Mouse (Mus musculus): ENCODE results near the gene Itpka.
A peak's percentile ranks its signal among the peaks of the same experiment; 100 is the strongest.

The Itpka gene

DNA sequence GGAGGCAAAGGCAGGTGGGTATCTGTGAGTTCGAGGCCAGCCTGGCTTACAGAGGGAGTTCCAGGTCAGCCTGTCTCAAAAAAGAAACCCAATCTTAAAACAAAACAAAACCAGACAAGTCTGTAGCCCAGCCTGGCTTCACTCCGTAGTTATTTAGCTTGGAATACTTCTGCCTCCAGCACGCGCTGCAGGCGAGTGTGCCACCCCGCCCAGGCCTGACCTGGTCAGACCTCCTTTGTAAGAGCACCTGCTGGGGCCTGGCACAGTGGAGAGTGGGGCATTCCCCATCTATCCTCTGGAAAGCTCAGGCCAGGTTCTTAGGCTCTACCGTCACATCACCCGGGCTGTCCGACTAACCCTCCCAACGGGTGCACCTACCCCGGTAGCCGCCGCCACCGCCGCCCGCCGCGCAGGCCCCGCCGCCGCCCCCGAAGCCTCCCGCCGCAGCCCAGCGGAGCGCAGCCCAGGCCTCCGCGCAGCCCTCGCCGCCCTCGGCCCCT, 15.5 kb downstream of the Itpka start:
- no peak for DNase-seq (ENCODE audit: extremely low read depth, low read depth)

DNA sequence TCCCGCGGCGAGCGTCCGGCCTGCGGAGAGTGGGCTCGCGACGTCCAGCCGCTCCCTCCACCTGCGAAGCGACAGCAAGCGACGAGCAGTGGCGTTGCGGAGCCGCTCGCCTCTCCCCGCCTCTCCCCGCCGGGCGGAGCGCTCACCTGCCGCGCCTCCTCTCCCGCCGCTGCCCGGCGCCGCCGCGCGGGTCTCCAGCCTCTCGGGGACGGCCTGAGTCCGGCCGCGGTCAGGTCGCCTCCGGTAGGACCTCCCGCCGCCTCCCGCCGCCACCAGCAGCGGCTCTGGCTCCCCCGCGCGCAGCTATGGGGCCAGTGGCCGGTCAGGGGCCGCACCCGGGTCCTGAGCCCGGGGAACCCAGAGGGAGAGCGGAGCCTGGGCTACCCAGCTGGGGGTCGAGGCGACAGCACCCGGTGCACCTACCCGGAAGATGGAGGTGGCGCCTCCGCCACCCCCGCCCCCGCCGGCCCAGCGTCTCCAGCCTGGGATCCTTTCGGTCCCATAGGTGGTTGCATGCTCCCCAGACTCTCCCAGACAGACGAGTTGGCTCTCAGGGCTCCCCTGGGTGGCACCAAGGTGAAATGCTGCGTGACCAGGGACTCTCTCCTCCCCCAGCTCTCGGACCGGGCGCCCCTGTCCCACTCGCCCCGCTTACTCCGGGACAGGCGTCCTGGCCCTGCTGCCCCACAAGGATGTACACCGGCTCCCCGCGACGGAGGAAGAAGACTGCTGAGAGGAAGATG, 16.1 kb downstream of the Itpka start:
- DNase-seq (ENCODE audit: extremely low read depth, low read depth), result no peak

DNA sequence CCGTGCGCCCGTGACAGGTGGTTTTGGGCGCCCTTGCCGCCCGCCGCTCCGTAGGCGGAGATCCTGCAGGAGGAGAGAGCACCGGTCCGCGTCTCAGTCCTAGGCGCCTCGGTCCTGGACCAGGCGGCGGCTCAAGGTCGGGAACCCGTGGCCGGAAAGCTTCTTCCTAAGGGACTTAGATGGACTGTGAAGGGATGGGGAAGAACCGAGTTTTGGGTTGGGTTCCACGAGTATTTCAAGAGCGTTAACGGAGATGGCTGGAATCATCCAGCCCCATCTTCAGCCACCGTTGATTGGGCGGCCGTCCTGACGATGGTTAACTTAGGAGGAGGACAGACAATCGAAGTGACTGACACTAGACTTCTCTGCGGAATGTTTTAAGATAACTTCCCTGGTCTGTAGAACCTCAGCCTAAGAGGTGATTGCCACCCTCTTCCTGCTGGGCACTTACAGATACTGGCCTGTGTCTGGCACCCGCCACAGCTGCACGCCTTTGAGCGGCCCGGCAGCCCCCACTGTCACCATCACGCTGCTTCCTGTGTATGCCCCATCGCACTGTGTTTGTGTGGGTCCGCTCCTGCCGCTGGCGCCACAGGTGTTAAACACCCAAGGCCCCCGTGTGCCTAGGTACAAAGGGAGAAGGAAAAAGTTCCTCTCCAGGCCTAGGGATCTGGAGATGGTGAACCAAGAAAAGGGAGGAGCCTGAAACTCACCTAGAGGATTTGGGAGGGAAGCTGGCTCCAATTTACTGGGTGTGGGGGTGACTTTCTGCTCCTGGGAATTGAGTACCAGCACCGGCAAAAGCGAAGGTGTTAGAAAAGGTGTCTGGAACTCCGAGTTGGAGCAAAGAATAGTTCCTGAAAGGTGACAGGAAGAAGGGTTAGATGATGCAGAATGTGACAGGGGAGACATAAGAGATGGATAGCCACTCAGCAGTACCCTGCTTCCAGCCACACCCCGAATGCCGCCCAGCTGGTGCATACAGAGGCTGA, 17.0 kb downstream of the Itpka start:
- no peak for DNase-seq (ENCODE audit: extremely low read depth, low read depth)

DNA sequence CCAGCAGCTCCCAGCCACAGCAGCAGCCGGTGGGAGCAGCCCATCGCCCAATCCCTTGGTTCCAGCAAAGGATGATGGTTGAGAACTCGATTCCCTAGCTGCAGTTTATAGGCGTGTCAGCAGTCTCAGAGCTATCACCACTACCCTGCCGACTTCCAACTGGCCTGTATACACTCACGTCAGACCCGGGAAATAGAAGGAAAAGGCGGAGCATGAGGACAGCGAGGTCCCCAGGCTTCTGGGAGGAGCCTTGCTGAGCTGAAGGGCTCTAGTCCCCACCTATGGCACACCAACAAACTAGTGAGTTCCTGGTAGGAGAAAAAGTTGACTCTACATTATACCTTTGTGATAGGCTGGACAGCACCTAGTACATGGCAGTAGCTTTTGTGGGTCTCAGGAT, 18.1 kb downstream of the Itpka start, which contains the start of gene Ltk:
TSS of gene Ltk (minus strand) at position 181 of the 400 bp plus-strand sequence.
- DNase-seq (ENCODE audit: extremely low read depth, low read depth), result no peak

DNA sequence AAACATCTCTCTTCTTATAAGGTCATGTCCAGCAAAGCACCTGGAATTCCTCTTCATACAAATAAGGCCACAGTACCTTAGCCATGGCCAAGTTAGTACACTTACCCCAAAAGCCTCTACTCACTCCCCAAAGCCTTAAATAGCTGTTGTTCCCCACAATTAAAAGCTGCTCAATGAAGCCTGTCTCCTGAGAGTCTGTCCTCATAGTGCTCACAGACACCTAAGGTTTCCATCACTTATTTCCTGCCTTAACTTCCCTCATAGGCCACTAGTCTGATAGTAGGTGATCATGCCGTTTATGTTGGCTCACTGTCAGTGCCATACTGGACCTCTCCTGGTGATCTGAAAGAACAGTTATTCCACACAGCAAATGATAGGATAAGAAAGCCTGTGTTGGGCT, 20.1 kb downstream of the Itpka start:
- no peak for DNase-seq (ENCODE audit: extremely low read depth, low read depth)

DNA sequence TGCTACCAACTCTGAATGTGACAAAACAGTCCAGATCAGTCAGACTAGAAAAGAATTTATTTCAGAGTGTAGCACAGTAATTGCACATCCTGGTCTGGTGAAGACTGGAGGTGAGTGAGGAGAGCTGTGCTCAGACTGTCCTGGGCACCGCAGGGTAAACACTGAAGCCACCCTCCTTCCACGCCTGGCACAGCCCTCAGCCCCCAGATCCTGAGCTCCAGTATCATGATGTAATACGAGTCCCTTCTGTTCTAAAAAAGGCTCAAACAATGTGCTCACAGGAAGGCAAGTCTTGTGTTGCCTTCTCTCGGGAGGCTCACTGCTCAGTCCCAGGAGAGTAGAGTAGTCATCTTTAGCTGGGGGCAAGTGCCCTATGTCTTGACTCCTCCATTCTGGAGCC, 21.8 kb downstream of the Itpka start:
- no peak for DNase-seq (ENCODE audit: extremely low read depth, low read depth)

DNA sequence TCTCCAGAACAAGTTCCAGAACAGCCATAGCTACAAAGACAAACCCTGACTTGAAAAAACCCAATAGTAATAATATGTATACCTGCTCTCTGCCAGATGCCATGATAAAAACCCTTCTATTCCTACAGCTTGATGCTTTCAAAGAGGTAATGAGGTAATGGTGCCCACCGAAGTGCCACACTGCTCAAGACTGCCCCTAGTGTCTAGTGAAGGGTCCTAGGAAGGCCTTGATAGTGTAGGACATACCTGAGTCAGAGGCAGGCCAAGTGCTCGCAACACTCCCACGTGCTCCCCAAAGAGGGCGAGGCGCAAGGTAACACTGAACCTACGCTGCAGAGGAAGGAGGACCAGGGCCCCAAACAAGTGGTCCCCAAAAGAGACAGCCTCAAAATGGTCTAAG, 25.1 kb downstream of the Itpka start:
- DNase-seq (ENCODE audit: extremely low read depth, low read depth), result no peak

DNA sequence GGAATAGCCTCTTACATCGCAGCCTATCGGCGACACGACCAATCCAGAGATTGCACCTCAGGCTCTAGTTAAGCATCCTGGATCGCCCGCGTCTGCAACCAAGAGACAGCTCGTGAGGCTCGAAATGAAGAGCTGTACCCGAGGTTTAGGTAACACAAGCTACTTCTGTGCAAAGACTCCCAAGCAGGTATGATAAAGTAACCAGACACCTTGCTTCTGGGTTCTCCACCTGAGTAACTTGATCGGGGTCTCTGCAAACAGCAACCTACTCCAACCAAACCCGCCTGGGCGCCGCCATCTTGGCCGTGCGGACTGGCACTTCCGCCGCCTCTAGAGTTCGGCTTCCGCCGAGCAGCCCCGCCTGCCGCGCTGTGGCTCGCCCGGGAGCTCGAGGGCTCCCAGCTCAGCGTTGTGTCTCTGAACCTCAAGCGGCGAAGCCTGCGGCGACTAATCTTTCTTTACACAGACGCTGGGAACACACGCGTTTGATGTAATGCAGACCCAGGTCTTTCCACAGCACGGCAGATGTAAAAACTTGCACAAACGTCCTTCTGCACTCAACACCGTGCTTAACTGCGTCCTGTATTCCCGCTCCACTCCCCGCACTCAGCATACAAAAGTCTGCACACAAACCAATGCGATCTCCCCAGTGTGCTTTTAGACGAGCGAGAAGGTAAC, 45.2 kb downstream of the Itpka start, which contains the start of gene Rpap1:
TSS of gene Rpap1 (minus strand) at position 332 of the 678 bp plus-strand sequence.
- peak; percentile 55 for DNase-seq (ENCODE audit: extremely low read depth, low read depth)

DNA sequence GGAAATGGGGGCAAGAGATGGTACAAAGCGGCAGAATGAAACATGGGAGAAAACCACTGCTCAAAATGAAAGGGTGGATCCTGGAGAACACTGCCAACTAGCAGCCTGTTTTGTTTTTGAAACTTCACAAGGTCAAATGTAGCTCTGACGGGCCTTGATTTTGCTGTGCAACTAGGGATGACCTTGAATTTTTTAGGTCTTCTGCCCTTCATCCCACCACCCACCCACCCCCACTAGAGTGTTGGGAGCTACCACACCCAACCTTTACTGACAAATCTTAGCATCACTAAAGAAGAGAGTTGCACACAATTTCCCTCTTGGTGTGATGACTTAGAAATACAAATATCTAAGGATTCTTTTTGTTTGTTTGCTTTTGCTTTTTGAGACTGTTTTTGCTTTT, 47.9 kb downstream of the Itpka start:
- DNase-seq (ENCODE audit: extremely low read depth, low read depth), result no peak

DNA sequence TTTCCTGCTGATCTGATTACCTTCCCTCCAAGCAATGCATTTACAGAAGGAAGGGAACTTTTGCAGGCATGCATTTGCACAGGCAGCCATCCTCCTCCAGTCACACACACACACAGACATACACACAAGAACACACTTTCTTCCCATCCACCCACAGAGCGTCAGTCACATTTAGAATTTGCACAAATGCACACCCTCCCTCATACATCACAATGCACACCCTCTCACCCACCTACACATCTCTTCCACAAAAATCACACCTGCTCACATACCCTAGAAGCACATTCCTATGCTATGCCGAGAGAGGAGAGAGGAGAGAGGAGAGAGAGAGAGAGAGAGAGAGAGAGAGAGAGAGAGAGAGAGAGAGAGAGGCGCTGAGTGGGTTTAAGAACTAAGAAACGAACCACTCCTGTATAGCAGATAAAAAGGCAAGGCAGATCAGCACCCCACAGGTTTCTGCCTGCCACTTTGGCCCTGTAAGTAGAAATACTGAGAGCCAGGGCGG, 55.2 kb downstream of the Itpka start, which contains the start of gene Tyro3:
TSS of gene Tyro3 (plus strand) at position 455 of the 505 bp plus-strand sequence.
- DNase-seq (ENCODE audit: extremely low read depth, low read depth), result no peak

DNA sequence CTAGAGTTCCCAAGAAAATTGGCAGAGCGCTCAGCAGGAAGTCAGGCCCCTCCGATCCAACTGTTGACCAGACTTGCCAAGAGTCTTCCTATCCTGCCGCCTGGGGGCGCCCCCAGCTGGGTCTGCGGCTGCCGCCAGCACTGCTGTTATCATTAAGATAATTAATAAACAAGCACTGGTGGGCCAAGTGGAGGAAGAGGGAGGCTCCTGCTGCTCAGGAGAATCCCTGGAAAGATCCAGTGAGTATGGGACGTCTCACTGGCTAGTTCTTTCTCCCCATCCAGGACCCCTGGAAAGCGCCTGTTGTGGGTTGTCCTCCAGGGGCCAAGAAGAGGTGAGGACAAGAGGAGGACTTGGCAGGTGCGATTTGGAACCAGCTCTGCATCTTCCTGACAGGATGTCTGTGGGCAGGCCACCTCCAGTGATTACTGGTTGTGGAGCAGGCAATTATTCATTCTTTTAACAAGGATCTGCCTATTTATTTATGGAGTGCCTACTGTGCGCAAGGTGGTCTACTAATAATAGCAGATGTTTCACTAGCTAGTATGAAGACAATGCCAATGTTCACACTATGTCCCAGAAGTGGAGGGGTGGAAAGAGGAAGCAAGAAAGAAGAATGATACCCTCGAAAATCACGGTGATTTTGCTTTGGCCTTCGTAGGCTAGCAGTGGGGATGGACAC, 56.2 kb downstream of the Itpka start:
- peak; percentile 44 for DNase-seq (ENCODE audit: extremely low read depth, low read depth)

DNA sequence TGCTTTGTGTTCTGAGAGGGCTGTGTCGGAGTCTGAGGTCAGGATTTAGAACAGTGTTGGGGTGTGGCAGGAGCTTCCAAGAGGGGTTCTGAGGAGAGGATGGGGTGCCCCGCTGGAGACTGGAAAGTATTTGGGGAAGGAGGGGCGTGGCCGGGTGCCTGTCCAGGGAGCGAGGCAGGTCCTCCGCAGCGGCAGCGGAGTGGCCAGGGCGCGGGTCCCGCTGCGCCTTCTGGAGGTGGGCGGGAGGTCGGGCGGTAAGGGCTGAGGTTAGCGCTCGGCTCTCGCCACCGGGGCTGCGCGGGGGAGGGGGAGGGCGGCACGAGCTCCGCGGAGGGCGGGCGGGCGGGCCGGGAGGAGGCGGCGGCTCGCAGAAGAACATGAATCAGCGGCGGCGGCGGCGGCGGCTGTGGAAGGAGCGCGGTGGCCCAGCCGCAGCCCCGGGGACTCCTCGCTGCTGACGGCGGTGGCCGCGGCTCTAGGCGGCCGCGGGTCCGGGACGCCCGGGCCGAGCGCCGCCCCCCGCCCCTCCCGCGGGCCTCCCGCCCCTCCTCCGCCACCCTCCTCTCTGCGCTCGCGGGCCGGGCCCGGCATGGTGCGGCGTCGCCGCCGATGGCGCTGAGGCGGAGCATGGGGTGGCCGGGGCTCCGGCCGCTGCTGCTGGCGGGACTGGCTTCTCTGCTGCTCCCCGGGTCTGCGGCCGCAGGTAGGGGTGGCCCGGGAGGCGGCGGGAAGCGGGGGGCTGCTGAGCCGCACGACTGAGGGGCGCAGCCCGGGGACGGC, 57.2 kb downstream of the Itpka start:
- DNase-seq (ENCODE audit: extremely low read depth, low read depth), result peak; percentile 6

DNA sequence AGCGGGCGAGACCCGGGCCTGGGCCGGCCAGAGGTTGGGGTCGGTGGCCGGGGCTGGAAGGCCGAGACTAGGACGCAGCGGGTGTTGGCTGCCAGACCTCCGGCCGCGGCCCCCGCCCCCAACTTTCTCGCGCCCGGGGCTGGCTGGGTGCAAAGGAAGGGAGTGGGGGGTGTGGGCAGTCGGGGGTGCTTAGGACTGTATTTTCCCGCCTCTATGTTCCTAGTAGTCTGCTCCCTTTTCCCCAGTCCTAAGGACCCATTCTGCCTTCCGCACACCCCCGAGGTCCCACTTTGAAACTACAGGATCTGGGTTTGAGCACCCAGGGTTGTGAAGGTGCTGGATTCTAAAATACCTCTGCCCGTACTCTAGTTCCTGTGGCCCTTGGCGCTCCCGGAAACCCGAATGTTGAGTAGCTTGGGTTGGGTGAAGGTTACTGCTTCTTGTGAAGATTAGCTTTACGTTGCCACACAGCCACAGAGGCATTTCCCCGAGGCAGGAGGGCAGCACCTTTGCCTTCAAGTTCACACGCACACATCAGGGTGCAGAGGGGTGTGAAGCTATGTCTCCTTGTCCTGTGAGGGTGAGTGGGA, 57.9 kb downstream of the Itpka start:
- peak; percentile 27 for DNase-seq (ENCODE audit: extremely low read depth, low read depth)

All from MEL-GATA-1-ER (cell line).